In genomic region chr14:73444733-73445132, GRCm38 (mm10) we compare ENCODE assay signal across 10 mouse cellular contexts. TPM values are rescaled to one million over a fixed set of nuclear protein-coding genes. Genes with fewer than 3 reads are reported as not detected.
DNase-seq lines count a peak whose midpoint lies in the region; ATAC-seq and TF ChIP-seq lines count a peak whose summit lies in the region.
"Had no signal": no experiment of that assay in that cellular context is flagged by ENCODE, and none has a peak within 500 bp of the region (broad histone marks: within the 10 kb centered on the region; RNA-seq: fewer than 3 reads in every experiment).

No protein-coding gene starts in this region.

- TF ChIP-seq EP300 in MEL (IDR thresholded peaks at IDR 0.05; ENCODE audit: low read depth in 1 of 2, low read length in 2 of 2): peak in 1 of 2 experiments; percentile 30; a peak in 1 of 4 replicates

- no peak for TF ChIP-seq POLR2A in MEL (IDR thresholded peaks at IDR 0.05; ENCODE audit: control insufficient read depth in 1 of 2, insufficient read depth in 1 of 2, low read depth in 1 of 2, low read length in 2 of 2, poor library complexity in 1 of 2)

- TF ChIP-seq RAD21 in MEL (IDR thresholded peaks at IDR 0.05; ENCODE audit: low read depth, low read length): no peak

- peak overlapping the region; percentile 70 for H3K9ac ChIP-seq in MEL (ENCODE audit: control insufficient read depth, low read depth, low read length, poor library complexity, severe bottlenecking)
- no peak overlapping the region for H3K9ac ChIP-seq in embryonic facial prominence, embryonic 15.5 days
- H3K9ac ChIP-seq: embryonic facial prominence, embryonic 12.5 days; heart, embryonic 13.5 days had no signal

- no peak for ATAC-seq in embryonic facial prominence, embryonic 15.5 days (ENCODE audit: insufficient number of reproducible peaks, low FRiP score, low TSS enrichment, low read depth)

- 40% methylated on average over 3 of the region's 3 CpGs for WGBS in embryonic facial prominence, embryonic 15.5 days

- no peak overlapping the region for H3K4me2 ChIP-seq in embryonic facial prominence, embryonic 15.5 days (replicated peaks)
- H3K4me2 ChIP-seq: embryonic facial prominence, embryonic 12.5 days; heart, embryonic 13.5 days had no signal

- no peaks in the 10 kb centered on the region for H3K27me3 ChIP-seq in MEL (ENCODE audit: control insufficient read depth in 1 of 2, insufficient read depth in 2 of 2, low read length in 2 of 2)
- no peaks in the 10 kb centered on the region for H3K27me3 ChIP-seq in embryonic facial prominence, embryonic 15.5 days
- H3K27me3 ChIP-seq: embryonic facial prominence, embryonic 12.5 days; heart, embryonic 13.5 days had no signal

- peaks cover 0 to 11% of the 10 kb centered on the region in 2 experiments; a peak in 3 of 4 replicates for H3K4me1 ChIP-seq in MEL (ENCODE audit: control insufficient read depth in 1 of 2, insufficient read depth in 2 of 2, low read length in 2 of 2)
- H3K4me1 ChIP-seq in embryonic facial prominence, embryonic 15.5 days: peaks cover 15% of the 10 kb centered on the region; the same call in 1 of the 2 replicates
- H3K4me1 ChIP-seq: embryonic facial prominence, embryonic 12.5 days had no signal

- peak overlapping the region; percentile 2; the same call in 1 of the 2 replicates for H3K27ac ChIP-seq in MEL (ENCODE audit: control insufficient read depth, low read depth, low read length)
- H3K27ac ChIP-seq in embryonic facial prominence, embryonic 15.5 days (replicated peaks): peak overlapping the region; percentile 59
- H3K27ac ChIP-seq: embryonic facial prominence, embryonic 12.5 days; heart, embryonic 13.5 days had no signal

- no peaks in the 10 kb centered on the region for H3K79me2 ChIP-seq in MEL (ENCODE audit: control insufficient read depth, insufficient read depth, low read length, poor library complexity)

- peak overlapping the region; percentile 56 to 71 for H3K4me3 ChIP-seq in MEL (ENCODE audit: control insufficient read depth in 1 of 2, insufficient read depth in 1 of 2, low read depth in 2 of 2, low read length in 2 of 2)
- no peak overlapping the region for H3K4me3 ChIP-seq in embryonic facial prominence, embryonic 15.5 days (replicated peaks)
- H3K4me3 ChIP-seq: embryonic facial prominence, embryonic 12.5 days; heart, embryonic 13.5 days had no signal

- no peak for TF ChIP-seq CTCF in MEL (IDR thresholded peaks at IDR 0.05 in 2 of 3, conservative IDR thresholded peaks at IDR 0.05 in 1 of 3; ENCODE audit: control insufficient read depth in 1 of 3, insufficient read depth in 1 of 3, low read depth in 2 of 3, low read length in 3 of 3, poor library complexity in 1 of 3, severe bottlenecking in 1 of 3)

- H3K36me3 ChIP-seq in MEL (ENCODE audit: control insufficient read depth in 1 of 2, insufficient read depth in 2 of 2, low read length in 2 of 2): no peaks in the 10 kb centered on the region; a peak in 1 of 4 replicates
- no peaks in the 10 kb centered on the region for H3K36me3 ChIP-seq in embryonic facial prominence, embryonic 15.5 days
- H3K36me3 ChIP-seq: embryonic facial prominence, embryonic 12.5 days; heart, embryonic 13.5 days had no signal

- H3K9me3 ChIP-seq in MEL (replicated peaks; ENCODE audit: insufficient read depth, low read length): no peaks in the 10 kb centered on the region
- no peaks in the 10 kb centered on the region for H3K9me3 ChIP-seq in embryonic facial prominence, embryonic 15.5 days (replicated peaks)
- H3K9me3 ChIP-seq: embryonic facial prominence, embryonic 12.5 days; heart, embryonic 13.5 days had no signal

- DNase-seq in MEL (ENCODE audit: low read depth, low spot score): peak; percentile 53
- peak; percentile 46 for DNase-seq in kidney, postnatal 14 days
- DNase-seq in lung, postnatal 10 days: peak; percentile 30
- DNase-seq in thymus, adult 18-20 months: no peak
- DNase-seq in layer of hippocampus, adult 18-20 months (ENCODE audit: low spot score in 2 of 2): no peak
- DNase-seq in right cerebral cortex, postnatal 36 days (ENCODE audit: low spot score in 2 of 2): no peak
- no peak for DNase-seq in embryo, embryonic 10 days (ENCODE audit: low spot score)

TF ChIP-seq in MEL, 35 proteins besides CTCF, POLR2A, EP300 and RAD21:
- TF ChIP-seq BHLHE40 (IDR thresholded peaks at IDR 0.05; ENCODE audit: borderline replicate concordance, low read depth, low read length): no peak
- TF ChIP-seq TCF12 (IDR thresholded peaks at IDR 0.05; ENCODE audit: low read depth, low read length): no peak
- TF ChIP-seq MAX (IDR thresholded peaks at IDR 0.05; ENCODE audit: low read length): no peak
- no peak for TF ChIP-seq TAL1 (IDR thresholded peaks at IDR 0.05; ENCODE audit: low read length)
- peak; percentile 58; the same call in 1 of the 2 replicates for TF ChIP-seq GATA1 (IDR thresholded peaks at IDR 0.05; ENCODE audit: low read depth, low read length)
- no peak for TF ChIP-seq MEF2A (IDR thresholded peaks at IDR 0.05; ENCODE audit: extremely low read depth, insufficient replicate concordance, low read depth, low read length, poor library complexity, severe bottlenecking)

RNA-seq across cellular contexts. Expression of gene Itm2b, which starts 59.6 kb away (rescaled TPM):
- total RNA-seq in MEL (2012; rRNA removed): 54.0 and 56.3 TPM in 2 replicates
- polyA plus RNA-seq in MEL (2012; ENCODE audit: insufficient read depth in 1 of 2, insufficient read length in 2 of 2, low read depth in 1 of 2, low replicate concordance in 2 of 2, missing spikeins in 1 of 2): 100 to 1,000 TPM; 101 to 312 TPM
- 1,155 and 1,174 TPM in 2 replicates for polyA plus RNA-seq in embryonic facial prominence, embryonic 15.5 days (2015; fragmentation: Nextera tagmentation; extraction: Ambion mirVana)
- 1,000 to 10,000 TPM; 1,015 to 1,046 TPM for total RNA-seq in layer of hippocampus, adult 18-20 months (2021)

Comparison
In these comparisons a context has a peak if more than half of its experiments do, and no peak if none do; other contexts are left out.
1. DNase-seq: peak in MEL (single experiment), kidney, postnatal 14 days (single experiment) and lung, postnatal 10 days (single experiment); none in thymus, adult 18-20 months (0 of 2), layer of hippocampus, adult 18-20 months (0 of 2), right cerebral cortex, postnatal 36 days (0 of 2) and embryo, embryonic 10 days (single experiment).
2. RNA of gene Itm2b, which starts 59.6 kb away (total RNA-seq): 1,015 to 1,046 TPM in layer of hippocampus, adult 18-20 months; 54.0 to 56.3 TPM in MEL; every median in the first group is over 10 times any median in the second.